Mouse (Mus musculus) C2C12 (cell line): Measurements from ENCODE around the gene Arsa.

ENCODE experiments used
- CTCF ChIP-seq: IDR thresholded peaks from one replicate; pipeline ENCODE4 v1.5.1; 2011; ENCODE audit not compliant: control insufficient read depth, insufficient read depth, insufficient read length
- USF1 ChIP-seq: IDR thresholded peaks from one replicate; pipeline ENCODE4 v1.6.1; 2011; ENCODE audit warnings: low read depth, mild to moderate bottlenecking, control low read depth, moderate library complexity

GRCm38 (mm10) chr15:89526776-89527325 is 49.6 kb upstream of the Arsa start:
- no peak for TF ChIP-seq CTCF
- TF ChIP-seq USF1: no peak
